Mouse (Mus musculus) testis, adult 2 months (tissue): ENCODE results near the gene Cog6. TPM values are rescaled to one million over a fixed set of nuclear protein-coding genes. Genes with fewer than 3 reads are reported as not detected.
A peak's percentile ranks its signal among the peaks of the same experiment; 100 is the strongest.

Experiments used
- H3K27ac ChIP-seq: fragments of 200-500 bp; 2 replicates; pipeline ENCODE4 v1.5.1; 2012; ENCODE audit warnings: low read depth, low read length; ENCODE audit not compliant: control insufficient read depth, insufficient read depth
- H3K27me3 ChIP-seq: fragments of 200-500 bp; 2 replicates; pipeline ENCODE4 v1.6.1; 2012; ENCODE audit warnings: mild to moderate bottlenecking, low read length, moderate library complexity; ENCODE audit not compliant: control insufficient read depth, insufficient read depth
- H3K36me3 ChIP-seq: fragments of 200-500 bp; 2 replicates; pipeline ENCODE4 v1.6.1; 2012; ENCODE audit warnings: mild to moderate bottlenecking, low read length; ENCODE audit not compliant: control insufficient read depth, insufficient read depth
- H3K4me1 ChIP-seq: fragments of 200-500 bp; 2 replicates; pipeline ENCODE4 v1.6.1; 2012; ENCODE audit warnings: low read length; ENCODE audit not compliant: control insufficient read depth, insufficient read depth
- H3K4me3 ChIP-seq: fragments of 200-500 bp; 2 replicates; pipeline ENCODE4 v1.5.1; 2012; ENCODE audit warnings: low read depth, mild to moderate bottlenecking, low read length, moderate library complexity, mixed read lengths; ENCODE audit not compliant: control insufficient read depth
- CTCF ChIP-seq: fragments of 200-500 bp; IDR thresholded peaks from 2 replicates; pipeline ENCODE4 v1.5.1; 2012; ENCODE audit warnings: low read depth, mild to moderate bottlenecking, inconsistent platforms, low read length, moderate library complexity; ENCODE audit not compliant: control insufficient read depth, insufficient read depth, insufficient replicate concordance
- POLR2A ChIP-seq: fragments of 200-500 bp; IDR thresholded peaks from 2 replicates; pipeline ENCODE4 v1.6.1; 2012; ENCODE audit warnings: low read depth, mild to moderate bottlenecking, inconsistent platforms, low read length, moderate library complexity; ENCODE audit not compliant: control insufficient read depth
- polyA plus RNA-seq: library from polyadenylated mRNA; depleted of rRNA; stranded (reverse); fragments of >200 nt; gene quantifications from 2 replicates; pipeline ENCODE4 v1.2.3, GENCODE M21; 2012

Cog6 gene
- polyA plus RNA-seq, 1 experiment, result 88.7 TPM

DNA sequence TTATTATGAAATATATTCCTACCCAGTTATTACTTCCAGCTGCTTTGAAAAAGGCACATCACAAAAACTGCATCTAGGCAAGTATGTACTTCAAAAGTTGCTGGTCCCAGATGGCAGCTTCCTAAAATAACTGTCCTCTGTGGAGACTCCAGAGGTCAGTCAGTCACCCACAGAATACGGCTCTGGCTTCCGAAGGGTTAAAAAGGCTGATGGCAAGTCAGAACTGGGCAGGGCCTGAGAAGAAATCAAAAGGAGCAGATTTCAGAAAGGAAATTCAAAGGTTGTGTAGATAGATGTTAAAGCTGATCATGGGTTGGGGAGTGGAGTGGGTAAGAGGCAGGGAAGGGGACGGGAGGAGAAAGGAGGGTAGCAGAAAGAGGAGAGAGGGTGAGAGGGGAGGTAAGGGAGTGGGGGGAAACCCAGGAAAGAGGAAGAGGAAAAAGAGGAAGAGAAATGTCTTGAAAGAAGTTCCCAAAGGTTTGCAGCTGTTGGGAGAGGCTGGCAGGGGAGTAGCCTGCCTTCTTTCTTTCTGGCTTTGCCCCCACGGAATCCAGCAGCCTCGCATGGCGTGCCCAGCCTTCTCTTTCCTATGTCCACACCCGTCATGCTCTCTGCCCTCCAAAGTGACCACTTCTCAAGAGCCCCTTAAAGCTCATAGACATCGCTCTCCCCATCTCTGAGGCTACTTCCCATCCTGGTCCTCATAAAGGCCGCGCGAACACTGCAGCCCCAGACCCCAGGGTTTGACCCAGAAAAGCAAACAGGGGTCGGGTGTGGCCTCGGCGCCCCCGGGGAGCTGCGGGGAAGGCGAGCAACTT lies 23.8 kb upstream of the Cog6 start:
- no peaks in the 10 kb centered on the region for H3K27me3 ChIP-seq
- TF ChIP-seq POLR2A, result no peak
- no peak for TF ChIP-seq CTCF
- H3K4me1 ChIP-seq, result peaks cover 9% of the 10 kb centered on the region
- peak overlapping the region; percentile 80 for H3K4me3 ChIP-seq
- H3K36me3 ChIP-seq, result no peaks in the 10 kb centered on the region
- H3K27ac ChIP-seq, result no peak overlapping the region

- TF ChIP-seq POLR2A (no peak), CTCF (no peak)
- H3K4me1 ChIP-seq, result peaks cover 9% of the 10 kb centered on the region
Observed at GRCm38 (mm10) chr3:53039746-53040145, 22.7 kb upstream of the Cog6 start.

GRCm38 (mm10) chr3:53038913-53039312 lies 21.9 kb upstream of the Cog6 start:
- no peak overlapping the region for H3K4me3 ChIP-seq
- no peak for TF ChIP-seq POLR2A
- no peak for TF ChIP-seq CTCF
- peaks cover 9% of the 10 kb centered on the region for H3K4me1 ChIP-seq
- no peaks in the 10 kb centered on the region for H3K36me3 ChIP-seq
- H3K27me3 ChIP-seq, result no peaks in the 10 kb centered on the region
- H3K27ac ChIP-seq, result no peak overlapping the region

More at GRCm38 (mm10) chr3:53039746-53040145, 22.7 kb upstream of the Cog6 start:
- H3K4me3 ChIP-seq, result no peak overlapping the region
- no peaks in the 10 kb centered on the region for H3K27me3 ChIP-seq
- H3K27ac ChIP-seq, result no peak overlapping the region
- H3K36me3 ChIP-seq, result no peaks in the 10 kb centered on the region

DNA sequence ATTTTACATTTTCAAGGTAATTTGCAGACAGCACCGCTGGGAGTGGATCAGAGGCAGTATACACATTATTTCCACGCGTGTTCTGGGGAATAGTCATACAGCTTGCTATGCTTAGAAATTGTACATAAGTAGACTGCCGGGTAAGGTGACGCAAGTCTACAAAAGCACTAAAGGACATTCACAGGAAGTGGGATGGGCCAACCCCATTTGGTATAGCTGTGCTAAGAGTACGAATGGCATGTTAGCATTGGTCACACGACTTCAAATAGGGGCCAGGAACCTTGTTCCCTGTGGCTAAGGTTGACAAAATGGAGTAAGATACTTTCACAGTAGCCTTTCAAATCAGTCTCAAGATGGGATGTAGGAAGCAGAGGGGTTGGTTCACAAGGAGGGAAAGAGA lies 19.9 kb upstream of the Cog6 start:
- Histone ChIP-seq H3K4me3 (no peak overlapping the region), H3K27me3 (no peaks in the 10 kb centered on the region), H3K36me3 (no peaks in the 10 kb centered on the region), H3K27ac (no peak overlapping the region), H3K4me1 (peaks cover 3% of the 10 kb centered on the region)
- TF ChIP-seq CTCF (no peak), POLR2A (no peak)

GRCm38 (mm10) chr3:53036076-53036475 lies 19.0 kb upstream of the Cog6 start:
- no peaks in the 10 kb centered on the region for H3K36me3 ChIP-seq

GRCm38 (mm10) chr3:53033448-53033847 lies 16.4 kb upstream of the Cog6 start:
- TF ChIP-seq POLR2A (no peak), CTCF (no peak)
- Histone ChIP-seq H3K4me1 (no peaks in the 10 kb centered on the region), H3K36me3 (no peaks in the 10 kb centered on the region), H3K27ac (no peak overlapping the region), H3K4me3 (no peak overlapping the region), H3K27me3 (no peaks in the 10 kb centered on the region)

More at GRCm38 (mm10) chr3:53036076-53036475, 19.0 kb upstream of the Cog6 start:
- H3K4me1 ChIP-seq, result no peaks in the 10 kb centered on the region
- TF ChIP-seq CTCF (no peak), POLR2A (no peak)
- no peak overlapping the region for H3K27ac ChIP-seq
- no peaks in the 10 kb centered on the region for H3K27me3 ChIP-seq
- no peak overlapping the region for H3K4me3 ChIP-seq

DNA sequence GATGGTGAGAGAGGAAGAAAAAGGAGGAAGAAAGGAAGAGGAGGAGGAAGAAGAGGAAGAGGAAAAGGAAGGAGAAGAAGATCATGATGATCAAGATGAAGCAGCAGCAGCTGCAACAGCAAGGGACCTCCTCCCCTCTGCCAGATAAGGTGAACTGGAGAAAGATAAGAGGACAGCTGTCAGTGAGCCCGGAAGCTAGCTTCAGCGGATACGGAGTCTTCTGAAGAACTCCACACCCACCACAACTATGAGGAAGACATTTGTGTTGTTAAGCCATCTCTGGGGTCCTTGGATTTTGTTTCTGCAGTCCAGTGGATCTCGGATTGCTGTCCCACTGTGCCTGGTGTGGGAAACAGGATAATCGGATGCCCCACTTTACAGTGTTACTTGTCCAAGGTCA lies 15.4 kb upstream of the Cog6 start:
- H3K4me1 ChIP-seq, result no peaks in the 10 kb centered on the region
- no peak for TF ChIP-seq CTCF
- TF ChIP-seq POLR2A, result no peak

GRCm38 (mm10) chr3:53031586-53031985 lies 14.5 kb upstream of the Cog6 start:
- Histone ChIP-seq H3K4me3 (no peak overlapping the region), H3K27ac (no peak overlapping the region)

More for the DNA sequence above, 15.4 kb upstream of the Cog6 start:
- H3K27me3 ChIP-seq, result no peaks in the 10 kb centered on the region
- H3K4me3 ChIP-seq, result no peak overlapping the region
- H3K27ac ChIP-seq, result no peak overlapping the region
- no peaks in the 10 kb centered on the region for H3K36me3 ChIP-seq

More at GRCm38 (mm10) chr3:53031586-53031985, 14.5 kb upstream of the Cog6 start:
- H3K36me3 ChIP-seq, result no peaks in the 10 kb centered on the region
- H3K4me1 ChIP-seq, result no peaks in the 10 kb centered on the region
- no peaks in the 10 kb centered on the region for H3K27me3 ChIP-seq
- TF ChIP-seq POLR2A (no peak), CTCF (no peak)
